In genomic region chr4:123411006-123411731, GRCm38 (mm10) we compare ENCODE assay signal across 7 mouse cellular contexts.
DNase-seq lines count a peak whose midpoint lies in the region; ATAC-seq and TF ChIP-seq lines count a peak whose summit lies in the region.

No protein-coding gene starts in this region.

- WGBS in heart, adult 2 months = 1% methylated on average over 34 of the region's 36 CpGs
- 3% methylated on average over 36 of the region's 36 CpGs for WGBS in kidney, embryonic 14.5 days

- peak overlapping the region; percentile 98 for H3K27ac ChIP-seq in heart, adult 2 months
- H3K27ac ChIP-seq in kidney, embryonic 14.5 days (ENCODE audit: low read depth, low read length) = peak overlapping the region; percentile 95

- peak; percentile 49; the same call in 1 of the 2 replicates for TF ChIP-seq POLR2A in heart, adult 2 months (IDR thresholded peaks at IDR 0.05; ENCODE audit: insufficient read depth, low read depth, low read length)

- H3K36me3 ChIP-seq in heart, adult 2 months (ENCODE audit: control insufficient read depth, insufficient read depth, low read length) = peaks cover 56% of the 10 kb centered on the region
- H3K36me3 ChIP-seq in kidney, embryonic 14.5 days (ENCODE audit: control insufficient read depth, insufficient read depth, low read length) = peaks cover 10% of the 10 kb centered on the region

- peak overlapping the region; percentile 81 for H3K4me2 ChIP-seq in kidney, embryonic 14.5 days (replicated peaks; ENCODE audit: low read depth, low read length)

- TF ChIP-seq EP300 in heart, adult 2 months (IDR thresholded peaks at IDR 0.05; ENCODE audit: insufficient read depth, low read depth, low read length) = 0 out of 2 replicates have a peak, but pooled peaks have one; percentile 36

- intact Hi-C loops in heart, adult 2 months (cut with DNase I) = loop anchor here (1.0 to 5.0 kb wide), 2 partner anchors 16 to 256 kb away; no protein-coding TSS in a partner anchor

- H3K79me2 ChIP-seq in heart, adult 2 months (replicated peaks; ENCODE audit: control insufficient read depth, insufficient read depth, low read length) = no peaks in the 10 kb centered on the region; the same call in 1 of the 2 replicates

- H3K9me3 ChIP-seq in kidney, embryonic 14.5 days (ENCODE audit: control insufficient read depth, low read length) = no peaks in the 10 kb centered on the region

- TF ChIP-seq CTCF in heart, adult 2 months (IDR thresholded peaks at IDR 0.05) = no peak

- H3K4me1 ChIP-seq in heart, adult 2 months (ENCODE audit: control insufficient read depth, insufficient read depth, low read length) = peaks cover 28% of the 10 kb centered on the region
- H3K4me1 ChIP-seq in kidney, embryonic 14.5 days (ENCODE audit: control insufficient read depth, insufficient read depth, low read length) = peaks cover 54% of the 10 kb centered on the region

- no peak; the same call in 1 of the 2 replicates for ATAC-seq in kidney, embryonic 14.5 days (ENCODE audit: low FRiP score, low TSS enrichment)

- DNase-seq in 3T3-L1 (ENCODE audit: low read depth, low spot score) (peak; percentile 79), 416B (ENCODE audit: low read depth) (peak; percentile 73)
- peak; percentile 43 for DNase-seq in cerebellum, adult 9-11 months
- peak in 1 of 2 experiments; percentile 77 for DNase-seq in heart, adult 2 months
- peak; percentile 76 for DNase-seq in lung, postnatal 10 days
- DNase-seq in ovary, postnatal 10 days (ENCODE audit: low spot score) = peak; percentile 45

- H3K27me3 ChIP-seq in heart, adult 2 months (ENCODE audit: control insufficient read depth, insufficient read depth, low read length) = no peaks in the 10 kb centered on the region
- H3K27me3 ChIP-seq in kidney, embryonic 14.5 days (ENCODE audit: control insufficient read depth, insufficient read depth, low read length) = no peaks in the 10 kb centered on the region

- peak overlapping the region; percentile 94 for H3K9ac ChIP-seq in heart, adult 2 months (ENCODE audit: low read depth, low read length)
- H3K9ac ChIP-seq in kidney, embryonic 14.5 days (ENCODE audit: low read depth, low read length) = peak overlapping the region; percentile 94

- peak overlapping the region; percentile 75 for H3K4me3 ChIP-seq in heart, adult 2 months
- peak overlapping the region; percentile 82 for H3K4me3 ChIP-seq in kidney, embryonic 14.5 days (ENCODE audit: low read length)
